Mouse (Mus musculus) spleen, postnatal 36 days (tissue): Measurements from ENCODE around the gene Serpina11.
"Not testable (repeated sequence)": the region's sequence is repeated elsewhere in the genome, so short reads cannot be mapped to it uniquely, and the experiment has no call there.

ENCODE experiments used
- DNase-seq, 2 experiments: peaks; one replicate each; pipeline ENCODE4 v3.0.0; 2022; ENCODE audit warnings: low spot score in 2 of 2, mixed read lengths in 1 of 2

The Serpina11 gene

DNA sequence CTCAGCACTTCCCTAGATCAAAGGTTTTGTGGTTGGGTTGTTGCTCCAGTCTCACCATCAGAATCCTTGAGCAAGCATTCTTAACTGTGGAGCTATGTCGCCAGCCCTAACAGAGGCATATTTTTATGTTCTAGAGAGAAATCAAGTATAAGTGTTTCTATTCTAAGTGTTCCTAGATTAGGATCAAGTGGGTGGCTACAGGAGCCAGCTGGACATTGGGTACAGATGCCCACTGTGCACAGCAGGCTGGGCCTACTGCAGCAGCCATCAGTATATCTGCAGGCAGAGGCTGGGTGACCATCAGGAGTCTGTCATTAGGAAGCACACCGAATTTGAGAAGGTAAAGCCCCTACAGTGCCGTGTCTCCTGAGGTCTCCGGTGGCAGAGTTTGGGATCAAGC, 18.7 kb downstream of the Serpina11 start:
- DNase-seq, result no peak

- no peak for DNase-seq
These were observed 20.1 kb downstream of the Serpina11 start for GRCm38 (mm10) chr12:103969577-103970116.

GRCm38 (mm10) chr12:103966761-103967160, 23.0 kb downstream of the Serpina11 start:
- DNase-seq, result no peak

- no peak for DNase-seq
These were observed 26.5 kb downstream of the Serpina11 start for GRCm38 (mm10) chr12:103963288-103963687.

DNA sequence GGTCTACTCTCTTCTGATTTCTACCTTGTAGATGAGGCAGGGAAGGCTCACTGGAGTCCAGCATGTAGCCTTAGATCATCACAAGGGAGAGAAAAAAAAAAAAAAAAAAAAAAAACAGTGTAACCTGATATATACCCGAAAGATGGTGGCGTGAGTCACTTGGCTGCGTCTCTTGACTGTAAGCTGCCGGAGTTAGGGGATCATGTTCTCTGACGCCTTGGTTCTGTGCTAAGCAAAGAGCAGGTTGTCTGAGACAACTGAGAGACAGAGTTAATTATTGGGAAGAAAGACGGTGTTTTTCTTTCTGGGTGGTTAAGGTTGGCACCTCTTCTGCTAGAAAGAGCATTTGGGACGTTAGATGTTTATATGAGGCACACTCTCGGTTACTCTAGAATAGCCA, 26.9 kb downstream of the Serpina11 start:
- no peak for DNase-seq

DNA sequence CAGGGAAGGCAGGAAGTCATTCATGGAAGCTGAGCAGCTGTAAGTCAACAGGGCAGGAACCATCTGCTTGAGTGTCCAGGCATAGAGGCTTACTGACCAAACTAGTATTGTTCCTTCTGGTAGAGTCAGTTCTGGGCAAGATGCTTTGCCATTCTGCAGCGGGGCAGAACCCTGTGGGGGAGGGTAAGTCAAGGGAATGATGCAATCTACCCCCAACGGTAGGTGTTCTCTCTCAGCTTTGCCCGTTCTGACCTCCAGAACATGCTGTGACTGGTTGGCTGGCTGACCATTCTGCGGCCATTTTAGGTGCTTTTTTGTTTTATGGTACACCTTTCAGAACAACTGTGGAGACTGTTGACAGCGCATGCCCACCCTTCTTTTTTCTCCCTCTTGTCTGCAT, 27.4 kb downstream of the Serpina11 start:
- no peak for DNase-seq

DNA sequence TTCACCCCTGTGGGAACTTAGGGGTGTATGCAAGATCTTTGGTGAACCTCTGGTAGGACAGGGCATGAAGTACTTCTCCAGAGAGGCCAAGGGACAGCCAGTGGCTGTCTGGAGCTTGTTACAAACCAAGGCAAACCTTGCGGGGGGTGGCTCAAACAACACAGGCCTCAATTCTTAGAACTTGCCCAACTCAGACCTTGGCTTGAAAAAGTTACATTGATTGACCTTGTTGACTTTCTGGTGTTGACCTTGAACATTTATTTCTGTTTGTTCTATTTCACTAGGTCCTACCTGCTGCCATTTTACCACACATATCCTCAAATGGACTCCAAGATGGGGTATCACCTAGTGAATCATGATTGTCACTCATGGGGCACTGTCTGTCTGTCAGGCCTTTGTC, 28.0 kb downstream of the Serpina11 start:
- no peak for DNase-seq

GRCm38 (mm10) chr12:103958798-103959197, 31.0 kb downstream of the Serpina11 start, which contains the start of gene Serpina1e:
TSS of gene Serpina1e (minus strand) at chr12:103958975.
- DNase-seq, result no peak

GRCm38 (mm10) chr12:103956555-103956954, 33.2 kb downstream of the Serpina11 start:
- not testable (repeated sequence) for DNase-seq

- DNase-seq, result not testable (repeated sequence)
These were observed 36.8 kb downstream of the Serpina11 start for GRCm38 (mm10) chr12:103952972-103953371.

GRCm38 (mm10) chr12:103946243-103946642, 43.5 kb downstream of the Serpina11 start:
- DNase-seq, result no peak
